Mouse (Mus musculus): Measurements from ENCODE around the gene Matn4.
A peak's percentile ranks its signal among the peaks of the same experiment; 100 is the strongest.

The Matn4 gene

GRCm38 (mm10) chr2:164405519-164405918 is 559 bp upstream of the Matn4 start:
- DNase-seq = no peak

- DNase-seq = peak; percentile 73
Observed at GRCm38 (mm10) chr2:164404082-164404990, 624 bp downstream of the Matn4 start.

- DNase-seq = no peak
Observed at GRCm38 (mm10) chr2:164403396-164404081, 1.4 kb downstream of the Matn4 start.

- peak; percentile 85 for DNase-seq
Observed at GRCm38 (mm10) chr2:164402906-164403305, 2.1 kb downstream of the Matn4 start, which contains the start of gene Rbpjl. TSS of gene Rbpjl (plus strand) at chr2:164403141.

- no peak for DNase-seq
Observed at GRCm38 (mm10) chr2:164396911-164397310, 8.0 kb downstream of the Matn4 start.

- no peak for DNase-seq
Observed at GRCm38 (mm10) chr2:164396076-164396475, 8.9 kb downstream of the Matn4 start.

- DNase-seq = no peak
Observed at GRCm38 (mm10) chr2:164393126-164393525, 11.8 kb downstream of the Matn4 start.

GRCm38 (mm10) chr2:164389499-164389898 is 15.5 kb downstream of the Matn4 start:
- DNase-seq = peak; percentile 87

- no peak for DNase-seq
Observed at GRCm38 (mm10) chr2:164389020-164389419, 15.9 kb downstream of the Matn4 start, which contains the start of gene Slpi. TSS of gene Slpi (minus strand) at chr2:164389095.

- DNase-seq = peak; percentile 33
Observed at GRCm38 (mm10) chr2:164386953-164387352, 18.0 kb downstream of the Matn4 start.

GRCm38 (mm10) chr2:164385927-164386763 is 18.8 kb downstream of the Matn4 start:
- DNase-seq = no peak

- no peak for DNase-seq
Observed at GRCm38 (mm10) chr2:164383656-164384399, 21.1 kb downstream of the Matn4 start.

GRCm38 (mm10) chr2:164382971-164383370 is 22.0 kb downstream of the Matn4 start:
- no peak for DNase-seq

- DNase-seq = no peak
Observed at GRCm38 (mm10) chr2:164381726-164382125, 23.2 kb downstream of the Matn4 start.

- no peak for DNase-seq
Observed at GRCm38 (mm10) chr2:164377478-164378426, 27.2 kb downstream of the Matn4 start.

- no peak for DNase-seq
Observed at GRCm38 (mm10) chr2:164373187-164373586, 31.8 kb downstream of the Matn4 start.

- no peak for DNase-seq
Observed at GRCm38 (mm10) chr2:164372408-164373053, 32.4 kb downstream of the Matn4 start.

GRCm38 (mm10) chr2:164371371-164371770 is 33.6 kb downstream of the Matn4 start:
- DNase-seq = no peak

- no peak for DNase-seq
Observed at GRCm38 (mm10) chr2:164368620-164369105, 36.3 kb downstream of the Matn4 start.

GRCm38 (mm10) chr2:164366947-164367346 is 38.0 kb downstream of the Matn4 start:
- DNase-seq = no peak

Measured in kidney, postnatal 14 days (tissue).